Mouse (Mus musculus): ENCODE data around the gene Cep57l1.

GRCm38 (mm10) chr10:41684548-41684996 lies 125.1 kb downstream of the Cep57l1 start:
- no peak for TF ChIP-seq CTCF (IDR thresholded peaks at IDR 0.05 in 2 of 3, conservative IDR thresholded peaks at IDR 0.05 in 1 of 3; ENCODE audit: control insufficient read depth in 1 of 3, insufficient read depth in 1 of 3, low read depth in 2 of 3, low read length in 3 of 3, poor library complexity in 1 of 3, severe bottlenecking in 1 of 3)
- no peak for TF ChIP-seq SMC3 (IDR thresholded peaks at IDR 0.05; ENCODE audit: low read depth, low read length)
